Mouse (Mus musculus) heart, postnatal 4 days (tissue): ENCODE measurements around the gene Slc37a1. TPM values are rescaled to one million over a fixed set of nuclear protein-coding genes. Genes with fewer than 3 reads are reported as not detected.

Experiments
- total RNA-seq, 2 experiments: library from RNA; stranded (reverse); gene quantifications; 2 replicates each; pipeline ENCODE4 v1.2.3; 2021

Gene Slc37a1
- total RNA-seq, 2 experiments from 2014 or later, result 10.8 to 11.6 TPM

Other genes starting within 250 kb of the Slc37a1 start
- 1 to 10 TPM; 5.3 to 7.8 TPM for gene Abcg1, start 229.1 kb upstream of the Slc37a1 start, total RNA-seq
- not detected for gene Tff3, start 157.1 kb upstream of the Slc37a1 start, total RNA-seq
- not detected for gene Tff2, start 142.5 kb upstream of the Slc37a1 start, total RNA-seq
- not detected for gene Tff1, start 121.5 kb upstream of the Slc37a1 start, total RNA-seq
- not detected for gene Tmprss3, start 87.8 kb upstream of the Slc37a1 start, total RNA-seq
- gene Ubash3a, start 78.9 kb upstream of the Slc37a1 start, total RNA-seq, result under 1 TPM; 0.12 to 0.23 TPM
- 1 to 10 TPM; 1.7 to 2.4 TPM for gene Rsph1, start 9.4 kb upstream of the Slc37a1 start, total RNA-seq
- gene Pde9a, start 99.4 kb downstream of the Slc37a1 start, total RNA-seq, result 10 to 100 TPM in 1 of 2 experiments, 1 to 10 TPM in 1; 9.2 to 11.3 TPM
- 10 to 100 TPM; 15.9 to 16.4 TPM for gene Wdr4, start 233.2 kb downstream of the Slc37a1 start, total RNA-seq
- gene Ndufv3, start 233.3 kb downstream of the Slc37a1 start, total RNA-seq, result 100 to 1,000 TPM; 873 to 920 TPM